Mouse (Mus musculus) neural tube, embryonic 11.5 days (tissue): ENCODE data around the gene Cemip. TPM values are rescaled to one million over a fixed set of nuclear protein-coding genes. Genes with fewer than 3 reads are reported as not detected.

Source experiments
- ATAC-seq: fragments of 200-750 bp; cut with Nextera tagmentation; 2 replicates; pipeline ENCODE4 v1.8.0; 2017; ENCODE audit warnings: moderate number of reproducible peaks, mild to moderate bottlenecking, moderate TSS enrichment, moderate library complexity; ENCODE audit not compliant: insufficient read depth, low FRiP score, low TSS enrichment
- DNase-seq: peaks from one replicate; pipeline ENCODE4 v3.0.0-alpha.2; 2015; ENCODE audit warnings: low spot score
- H3K27ac ChIP-seq: fragments of 300-500 bp; sonication (generic); 2 replicates; pipeline ENCODE4 v1.5.1; 2014; ENCODE audit warnings: low read depth, mild to moderate bottlenecking, low read length
- H3K27me3 ChIP-seq: fragments of 300-500 bp; sonication (generic); 2 replicates; pipeline ENCODE4 v1.6.1; 2014; ENCODE audit warnings: mild to moderate bottlenecking, low read length, mixed read lengths; ENCODE audit not compliant: control insufficient read depth, insufficient read depth
- H3K36me3 ChIP-seq: fragments of 300-500 bp; sonication (generic); 2 replicates; pipeline ENCODE4 v1.6.1; 2014; ENCODE audit warnings: mild to moderate bottlenecking, low read length, moderate library complexity, mixed read lengths; ENCODE audit not compliant: control insufficient read depth, insufficient read depth
- H3K4me1 ChIP-seq: fragments of 300-500 bp; sonication (generic); 2 replicates; pipeline ENCODE4 v1.6.1; 2014; ENCODE audit warnings: low read length, mixed read lengths; ENCODE audit not compliant: control insufficient read depth, insufficient read depth
- H3K4me2 ChIP-seq: fragments of 300-500 bp; sonication (generic); 2 replicates; pipeline ENCODE4 v1.6.1; 2014; ENCODE audit warnings: low read depth, mild to moderate bottlenecking, moderate library complexity
- H3K4me3 ChIP-seq: fragments of 300-500 bp; sonication (generic); 2 replicates; pipeline ENCODE4 v1.5.1; 2014; ENCODE audit warnings: low read depth, low read length
- H3K9ac ChIP-seq: fragments of 300-500 bp; sonication (generic); 2 replicates; pipeline ENCODE4 v1.6.1; 2014; ENCODE audit warnings: mild to moderate bottlenecking, low read length
- H3K9me3 ChIP-seq: fragments of 300-500 bp; sonication (generic); 2 replicates; pipeline ENCODE4 v1.6.1; 2016; ENCODE audit warnings: low read length; ENCODE audit not compliant: control insufficient read depth
- WGBS: fragments of 180-500 bp; shearing (Covaris S2); extraction: QIAGEN DNeasy Blood & Tissue Kit; methylation state at CpG from one replicate; pipeline ENCODE4 v1.1.7; 2014; 5-methylcytosine and 5-hydroxymethylcytosine counted together
- polyA plus RNA-seq: library from polyadenylated mRNA; unstranded; fragments of >200 nt; fragmentation: Nextera tagmentation; extraction: Ambion mirVana; gene quantifications from 2 replicates; pipeline ENCODE4 v1.2.1, GENCODE M21; 2014

The Cemip gene
- polyA plus RNA-seq, 1 experiment from 2014 or later: 0.11 TPM

DNA sequence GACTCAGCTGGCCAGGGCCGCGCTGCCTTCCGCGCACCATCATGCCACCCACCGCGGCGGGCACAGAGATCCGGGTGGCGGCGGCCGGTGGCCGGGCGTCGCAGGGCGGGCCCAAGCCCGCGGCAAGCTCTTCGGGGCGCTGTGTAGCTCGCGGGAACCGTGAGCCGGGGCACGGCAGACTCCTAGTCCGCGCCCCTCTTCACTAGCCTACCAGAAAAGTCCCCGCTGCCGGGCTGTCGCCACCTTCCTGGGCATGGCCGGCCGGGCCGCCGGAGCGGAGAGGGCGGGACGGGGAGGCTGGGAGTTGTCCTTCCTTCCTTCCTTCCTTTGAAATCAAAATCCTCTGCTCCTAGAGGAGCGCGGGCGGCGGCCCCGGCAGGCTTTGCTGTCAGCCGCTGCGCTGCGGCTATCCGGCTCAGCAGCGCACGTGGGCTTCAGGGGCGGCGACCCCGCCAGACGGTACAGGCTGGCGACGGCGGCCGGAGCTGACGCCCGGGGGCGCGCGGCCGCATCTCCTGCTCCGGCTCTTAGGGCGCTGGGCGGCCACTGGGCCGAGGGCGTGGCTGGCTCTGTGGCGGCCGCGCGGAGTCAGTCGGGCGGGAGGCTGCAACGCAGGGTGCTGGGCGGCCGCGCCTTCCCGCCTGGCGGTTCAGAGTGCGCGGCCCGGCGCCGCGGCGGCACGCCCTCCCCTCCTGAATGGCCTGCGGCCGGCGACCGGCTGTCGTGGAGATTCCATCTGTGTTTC, 202.9 kb downstream of the Cemip start:
- ATAC-seq: peak; percentile 76
- under 1% methylated on average over 90 of the region's 91 CpGs for WGBS
- Histone ChIP-seq H3K36me3 (peaks cover 3% of the 10 kb centered on the region), H3K27me3 (no peaks in the 10 kb centered on the region), H3K4me1 (peaks cover 23% of the 10 kb centered on the region), H3K4me3 (peak overlapping the region; percentile 77), H3K27ac (peak overlapping the region; percentile 95), H3K4me2 (peak overlapping the region; percentile 83), H3K9ac (peak overlapping the region; percentile 72), H3K9me3 (no peaks in the 10 kb centered on the region)
- peak; percentile 81 for DNase-seq

Other genes starting within 250 kb of the Cemip start
- 17.8 and 19.8 TPM in 2 replicates for gene Tlnrd1, start 202.2 kb downstream of the Cemip start, polyA plus RNA-seq
- gene Mesd, start 202.0 kb downstream of the Cemip start, polyA plus RNA-seq: 70.1 and 73.5 TPM in 2 replicates
- gene Abhd17c, start 65.4 kb upstream of the Cemip start, polyA plus RNA-seq: 59.3 and 63.1 TPM in 2 replicates